Mouse (Mus musculus) embryonic facial prominence, embryonic 14.5 days (tissue): ENCODE results near the gene Col9a2. TPM values are rescaled to one million over a fixed set of nuclear protein-coding genes. Genes with fewer than 3 reads are reported as not detected.
A peak's percentile ranks its signal among the peaks of the same experiment; 100 is the strongest.

Experiments used
- ATAC-seq: fragments of 200-750 bp; cut with Nextera tagmentation; 2 replicates; pipeline ENCODE4 v1.8.0; 2017; ENCODE audit warnings: low read depth, moderate number of reproducible peaks, moderate TSS enrichment
- DNase-seq: peaks from one replicate; pipeline ENCODE4 v3.0.0-alpha.2; 2015; ENCODE audit warnings: low spot score
- H3K27ac ChIP-seq: fragments of 300-500 bp; sonication (generic); replicated peaks from 2 replicates; pipeline ENCODE4 v1.5.1; 2014; ENCODE audit warnings: low read depth, mild to moderate bottlenecking, low read length, moderate library complexity
- H3K27me3 ChIP-seq: fragments of 300-500 bp; sonication (generic); replicated peaks from 2 replicates; pipeline ENCODE4 v1.6.1; 2014; ENCODE audit warnings: low read length; ENCODE audit not compliant: control insufficient read depth, insufficient read depth
- H3K36me3 ChIP-seq: fragments of 300-500 bp; sonication (generic); 2 replicates; pipeline ENCODE4 v1.6.1; 2014; ENCODE audit warnings: low read length, mixed read lengths; ENCODE audit not compliant: control insufficient read depth, insufficient read depth
- H3K4me1 ChIP-seq: fragments of 300-500 bp; sonication (generic); 2 replicates; pipeline ENCODE4 v1.6.1; 2014; ENCODE audit warnings: antibody characterized with exemption, low read length; ENCODE audit not compliant: control insufficient read depth, insufficient read depth
- H3K4me2 ChIP-seq: fragments of 300-500 bp; sonication (generic); 2 replicates; pipeline ENCODE4 v1.6.1; 2014; ENCODE audit warnings: low read depth, mild to moderate bottlenecking, low read length, moderate library complexity, mixed read lengths
- H3K4me3 ChIP-seq: fragments of 300-500 bp; sonication (generic); 2 replicates; pipeline ENCODE4 v1.5.1; 2014; ENCODE audit warnings: low read depth, mild to moderate bottlenecking, low read length
- H3K9ac ChIP-seq: fragments of 300-500 bp; sonication (generic); 2 replicates; pipeline ENCODE4 v1.6.1; 2014; ENCODE audit warnings: low read depth, mild to moderate bottlenecking, low read length, moderate library complexity, mixed read lengths
- H3K9me3 ChIP-seq: fragments of 300-500 bp; sonication (generic); 2 replicates; pipeline ENCODE4 v1.6.1; 2016; ENCODE audit warnings: low read length; ENCODE audit not compliant: control insufficient read depth
- WGBS: fragments of 180-500 bp; shearing (Covaris S2); extraction: QIAGEN DNeasy Blood & Tissue Kit; methylation state at CpG from one replicate; pipeline ENCODE4 v1.1.7; 2014; 5-methylcytosine and 5-hydroxymethylcytosine counted together
- polyA plus RNA-seq: library from polyadenylated mRNA; unstranded; fragments of >200 nt; fragmentation: Nextera tagmentation; extraction: Ambion mirVana; gene quantifications from 2 replicates; pipeline ENCODE4 v1.2.1, GENCODE M21; 2014

Col9a2 gene
- polyA plus RNA-seq, 1 experiment from 2014 or later: 46.4 TPM

GRCm38 (mm10) chr4:121080395-121080794 is 41.2 kb downstream of the Col9a2 start:
- WGBS: 65% methylated on average over 1 of the region's 1 CpGs
- ATAC-seq: peak; percentile 74
- no peaks in the 10 kb centered on the region for H3K27me3 ChIP-seq

GRCm38 (mm10) chr4:121084506-121084905 is 45.3 kb downstream of the Col9a2 start:
- DNase-seq: no peak
- H3K4me1 ChIP-seq: no peaks in the 10 kb centered on the region
- H3K36me3 ChIP-seq: peaks cover 83% of the 10 kb centered on the region
- no peaks in the 10 kb centered on the region for H3K9me3 ChIP-seq
- H3K27me3 ChIP-seq: no peaks in the 10 kb centered on the region
- H3K9ac ChIP-seq: no peak overlapping the region
- no peak for ATAC-seq
- H3K4me2 ChIP-seq: no peak overlapping the region
- H3K27ac ChIP-seq: no peak overlapping the region
- no peak overlapping the region for H3K4me3 ChIP-seq

More at GRCm38 (mm10) chr4:121080395-121080794, 41.2 kb downstream of the Col9a2 start:
- Histone ChIP-seq H3K4me2 (no peak overlapping the region), H3K27ac (no peak overlapping the region), H3K36me3 (peaks cover 87% of the 10 kb centered on the region), H3K4me1 (no peaks in the 10 kb centered on the region), H3K9ac (no peak overlapping the region), H3K9me3 (no peaks in the 10 kb centered on the region), H3K4me3 (no peak overlapping the region)
- DNase-seq: peak; percentile 57

GRCm38 (mm10) chr4:121088696-121089095 is 49.5 kb downstream of the Col9a2 start:
- no peak overlapping the region for H3K9ac ChIP-seq
- no peaks in the 10 kb centered on the region for H3K9me3 ChIP-seq
- ATAC-seq (no peak), DNase-seq (no peak)
- peaks cover 72% of the 10 kb centered on the region for H3K36me3 ChIP-seq
- H3K27me3 ChIP-seq: no peaks in the 10 kb centered on the region
- H3K27ac ChIP-seq: no peak overlapping the region
- no peak overlapping the region for H3K4me3 ChIP-seq
- no peak overlapping the region for H3K4me2 ChIP-seq
- H3K4me1 ChIP-seq: no peaks in the 10 kb centered on the region
- 92% methylated on average over 2 of the region's 2 CpGs for WGBS

- H3K36me3 ChIP-seq: peaks cover 69% of the 10 kb centered on the region
- no peak overlapping the region for H3K4me3 ChIP-seq
- H3K9ac ChIP-seq: no peak overlapping the region
- H3K9me3 ChIP-seq: no peaks in the 10 kb centered on the region
- no peak overlapping the region for H3K4me2 ChIP-seq
- no peak overlapping the region for H3K27ac ChIP-seq
- no peak for DNase-seq
- no peak for ATAC-seq
- 90% methylated on average over 4 of the region's 4 CpGs for WGBS
- no peaks in the 10 kb centered on the region for H3K4me1 ChIP-seq
- no peaks in the 10 kb centered on the region for H3K27me3 ChIP-seq
Measured at GRCm38 (mm10) chr4:121090211-121090610, 51.0 kb downstream of the Col9a2 start.

GRCm38 (mm10) chr4:121097650-121098378 is 58.6 kb downstream of the Col9a2 start, which contains the start of gene Zmpste24:
Gene Zmpste24, minus strand, starts transcription at chr4:121098241.
- WGBS: under 1% methylated on average over 38 of the region's 39 CpGs
- Histone ChIP-seq H3K27ac (peak within 1 kb of the TSS; percentile 74; the same call in 1 of the 2 replicates), H3K27me3 (no peaks in the 10 kb centered on the region; the same call in 1 of the 2 replicates), H3K4me1 (peaks cover 7% of the 10 kb centered on the region), H3K4me3 (peak within 1 kb of the TSS; percentile 79), H3K36me3 (peaks cover 28% of the 10 kb centered on the region), H3K9me3 (no peaks in the 10 kb centered on the region), H3K9ac (peak within 1 kb of the TSS; percentile 79), H3K4me2 (peak within 1 kb of the TSS; percentile 83)
- ATAC-seq: peak; percentile 93
- DNase-seq: peak; percentile 95

- Histone ChIP-seq H3K4me3 (no peak overlapping the region), H3K9ac (no peak overlapping the region), H3K4me2 (no peak overlapping the region), H3K36me3 (no peaks in the 10 kb centered on the region), H3K27me3 (no peaks in the 10 kb centered on the region; the same call in 1 of the 2 replicates), H3K27ac (no peak overlapping the region), H3K9me3 (no peaks in the 10 kb centered on the region), H3K4me1 (no peaks in the 10 kb centered on the region; the same call in 1 of the 2 replicates)
- 79% methylated on average over 4 of the region's 4 CpGs for WGBS
- no peak for DNase-seq
- ATAC-seq: no peak
Measured at GRCm38 (mm10) chr4:121103304-121103703, 64.1 kb downstream of the Col9a2 start.

Other genes with a start within 250 kb of the Col9a2 start
- 90.5 and 101 TPM in 2 replicates for gene Nfyc, start 207.8 kb upstream of the Col9a2 start, polyA plus RNA-seq
- gene Rims3, start 184.6 kb upstream of the Col9a2 start, polyA plus RNA-seq: 3.4 and 3.9 TPM in 2 replicates
- 16.7 and 22.2 TPM in 2 replicates for gene Exo5, start 114.4 kb upstream of the Col9a2 start, polyA plus RNA-seq
- gene Zfp69, start 87.7 kb upstream of the Col9a2 start, polyA plus RNA-seq: 6.1 and 6.6 TPM in 2 replicates
- 18.4 and 19.2 TPM in 2 replicates for gene Smap2, start 22.1 kb upstream of the Col9a2 start, polyA plus RNA-seq
- 23.9 and 25.9 TPM in 2 replicates for gene Zmpste24, start 58.9 kb downstream of the Col9a2 start, polyA plus RNA-seq
- not detected in 2 replicates for gene Tmco2, start 69.8 kb downstream of the Col9a2 start, polyA plus RNA-seq
- 18.6 and 20.3 TPM in 2 replicates for gene Rlf, start 175.7 kb downstream of the Col9a2 start, polyA plus RNA-seq